Mouse (Mus musculus) G1E (cell line): ENCODE results near the gene S100pbp.

ENCODE experiments used
- CTCF ChIP-seq: IDR thresholded peaks from 2 replicates; pipeline ENCODE4 v1.5.1; 2012; ENCODE audit warnings: low read depth, low read length, inconsistent platforms, mixed read lengths
- GATA1 ChIP-seq: IDR thresholded peaks from 2 replicates; pipeline ENCODE4 v1.6.1; 2012; ENCODE audit warnings: borderline replicate concordance, low read length, inconsistent platforms, mixed read lengths

- TF ChIP-seq CTCF (no peak), GATA1 (no peak)
Measured at GRCm38 (mm10) chr4:129221097-129222010, 31.8 kb upstream of the S100pbp start.
